Mouse (Mus musculus) embryo, embryonic 10.5 days (tissue): ENCODE data around the gene Aunip.
A peak's percentile ranks its signal among the peaks of the same experiment; 100 is the strongest.

ENCODE experiments used
- DNase-seq: peaks from one replicate; pipeline ENCODE4 v3.0.0-alpha.2; 2015; ENCODE audit warnings: low spot score

Gene Aunip

GRCm38 (mm10) chr4:134553631-134554030, 42.8 kb downstream of the Aunip start:
- no peak for DNase-seq

DNA sequence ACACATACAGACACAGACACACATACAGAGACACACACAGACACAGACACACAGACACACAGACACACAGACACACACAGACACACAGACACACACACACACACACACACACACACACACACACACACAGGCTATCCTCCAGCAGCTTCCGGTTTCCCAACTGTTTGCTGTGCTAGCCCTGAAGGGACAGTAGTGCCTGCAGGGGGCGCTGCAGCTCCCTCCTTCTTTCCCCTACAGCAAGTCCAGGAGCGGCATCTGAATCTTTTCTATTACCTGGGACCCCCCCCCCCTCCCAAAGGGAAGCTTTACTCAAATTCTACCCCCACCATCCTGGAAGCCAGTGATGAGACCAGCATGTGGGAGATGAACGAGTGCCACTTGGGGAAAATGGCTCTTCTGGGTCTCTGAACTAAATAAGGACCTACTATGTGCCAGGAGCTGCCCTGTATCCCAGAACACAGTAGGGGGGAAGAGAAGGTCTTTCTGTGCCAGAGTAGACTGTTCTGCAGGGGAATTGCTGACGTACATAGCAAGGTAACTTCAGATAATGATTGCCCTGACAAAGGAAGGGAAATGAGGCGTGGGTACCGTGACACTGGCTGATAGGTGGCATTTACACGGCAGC, 45.3 kb downstream of the Aunip start:
- peak; percentile 55 for DNase-seq

- peak; percentile 50 for DNase-seq
Measured at GRCm38 (mm10) chr4:134557626-134558249, 46.9 kb downstream of the Aunip start.

GRCm38 (mm10) chr4:134558570-134559113, 47.8 kb downstream of the Aunip start:
- no peak for DNase-seq

DNA sequence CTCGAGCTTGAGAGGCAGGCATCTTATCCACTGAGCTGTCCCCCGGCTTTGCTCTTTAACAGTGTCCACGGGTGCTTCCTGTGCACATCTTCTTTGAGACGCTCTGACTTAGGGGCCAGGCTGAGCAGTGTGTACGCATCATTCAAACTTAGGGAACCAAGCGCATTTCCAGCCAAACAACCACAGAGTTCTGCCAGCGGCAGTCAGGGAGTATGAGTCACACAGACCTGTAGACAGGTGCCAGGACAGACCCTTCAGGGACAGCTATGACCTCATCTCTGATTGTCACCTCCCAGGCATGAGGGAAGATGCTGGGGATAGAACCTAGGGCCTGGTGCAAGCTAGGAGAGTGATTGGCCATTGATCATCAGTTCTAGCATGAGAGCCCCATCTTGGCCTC, 48.4 kb downstream of the Aunip start:
- no peak for DNase-seq

DNA sequence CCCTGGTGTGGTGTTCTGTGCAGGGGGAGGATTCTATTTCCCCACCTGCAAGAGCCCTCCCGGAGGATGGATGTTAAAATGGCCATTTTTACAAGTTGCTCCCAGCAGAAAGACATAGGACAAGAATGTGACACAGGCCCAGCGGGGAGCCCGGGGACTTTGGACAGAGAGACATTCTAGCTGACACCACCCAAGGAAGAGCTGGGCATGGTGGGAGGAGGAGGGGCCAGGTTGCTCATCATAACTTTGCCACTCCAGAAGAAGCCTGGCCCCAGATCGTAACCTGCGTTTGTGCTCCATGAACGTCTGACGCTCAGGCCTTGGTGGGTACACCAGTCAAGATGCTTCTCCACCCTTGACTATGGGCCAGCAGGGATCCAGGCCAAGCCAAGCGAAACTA, 49.9 kb downstream of the Aunip start:
- no peak for DNase-seq

DNA sequence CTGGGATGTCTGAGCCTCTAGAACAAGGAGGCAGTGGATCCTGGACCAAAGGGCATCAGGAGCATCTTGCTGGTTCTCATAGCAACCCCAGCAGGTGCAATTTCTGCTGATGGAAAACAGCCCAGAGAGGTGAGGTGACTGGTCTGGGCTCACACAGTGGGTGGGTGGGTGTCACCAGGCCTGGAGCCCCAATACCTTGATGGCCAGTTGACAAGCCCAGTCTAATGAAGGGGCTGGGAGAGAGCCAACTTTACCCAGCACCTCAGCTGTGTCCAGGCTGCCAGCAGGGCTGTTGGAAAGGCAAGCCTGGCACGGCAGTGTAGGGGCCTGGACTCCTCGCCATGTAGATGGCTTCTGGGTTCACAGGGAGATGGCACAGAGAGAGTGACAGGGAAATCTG, 51.2 kb downstream of the Aunip start:
- no peak for DNase-seq

DNA sequence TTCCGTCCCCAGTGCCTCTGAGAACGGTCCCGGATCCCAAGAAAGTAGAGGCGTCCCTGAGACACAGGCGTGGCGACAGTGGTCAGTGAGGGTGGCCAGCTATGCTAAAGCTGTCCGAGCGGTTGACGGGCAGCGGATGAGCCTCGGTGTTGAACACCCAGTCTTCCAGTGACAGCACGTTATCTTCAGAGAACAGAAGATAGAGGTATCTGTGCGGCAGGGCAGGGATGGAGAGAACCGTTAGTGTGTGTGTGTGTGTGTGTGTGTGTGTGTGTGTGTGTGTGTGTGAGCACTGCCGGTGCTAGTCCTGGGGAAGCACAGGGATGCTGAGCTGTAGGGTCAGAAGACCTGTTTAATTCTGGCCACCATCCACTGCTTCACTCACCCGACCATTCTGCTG, 52.8 kb downstream of the Aunip start:
- DNase-seq = no peak

- no peak for DNase-seq
Measured at GRCm38 (mm10) chr4:134564093-134564492, 53.3 kb downstream of the Aunip start.

DNA sequence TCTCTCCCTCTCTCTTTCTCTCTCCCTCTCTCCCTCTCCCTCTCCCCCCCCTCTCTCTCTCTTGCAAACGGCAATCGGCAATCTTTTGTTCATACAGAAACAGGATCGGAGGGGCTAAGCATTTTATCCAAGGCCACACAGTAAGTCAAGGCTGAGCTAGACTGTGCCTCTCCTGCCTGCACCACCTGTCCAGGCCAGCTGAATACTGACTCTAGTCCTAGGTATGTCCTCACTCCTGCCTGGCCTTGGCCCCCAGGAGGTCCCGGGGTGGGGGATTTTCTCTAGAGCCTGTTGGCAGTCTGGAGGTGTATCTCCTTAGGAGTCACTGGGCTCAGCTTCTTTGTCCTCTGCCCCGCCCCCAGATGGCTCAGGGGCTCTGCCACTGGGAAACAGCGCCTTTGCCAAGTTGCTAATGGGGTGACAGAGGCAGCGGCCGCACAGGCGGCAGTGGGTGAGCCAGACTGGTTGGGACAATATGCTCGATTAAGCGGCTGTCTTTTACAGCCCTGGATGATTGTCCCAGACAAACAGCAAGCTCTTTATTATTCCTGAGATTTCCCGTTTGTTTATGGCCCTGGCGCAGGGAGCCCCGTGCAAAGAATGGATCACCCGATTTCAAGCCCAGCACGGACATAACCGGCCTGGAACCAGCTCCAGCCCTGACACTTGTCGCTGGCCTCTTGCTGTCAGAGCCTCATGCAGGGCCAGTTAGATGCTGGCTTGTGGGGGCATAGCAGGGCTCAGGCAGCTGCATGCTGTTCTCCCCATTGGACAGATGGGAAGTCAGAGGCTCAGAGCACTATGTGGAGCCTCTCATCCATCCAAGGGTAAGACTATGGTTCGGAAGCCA, 56.8 kb downstream of the Aunip start:
- DNase-seq = no peak

DNA sequence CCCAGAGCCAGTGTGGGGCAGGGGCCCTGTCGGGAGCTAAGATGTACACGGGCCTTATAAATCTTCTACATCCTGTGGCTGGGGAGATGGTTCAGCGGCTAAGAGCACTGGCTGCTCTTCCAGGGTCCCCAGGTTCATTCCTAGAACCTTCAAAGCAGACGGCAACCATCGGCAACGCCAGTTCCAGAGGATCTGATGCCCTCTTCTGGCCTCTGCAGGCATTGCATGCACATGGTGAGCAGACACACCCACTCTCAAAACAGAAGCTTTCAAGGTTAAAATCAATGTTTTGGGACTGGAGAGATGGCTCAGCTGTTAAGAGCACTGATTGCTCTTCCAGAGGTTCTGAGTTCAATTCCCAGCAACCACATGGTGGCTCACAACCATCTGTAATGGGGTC, 58.4 kb downstream of the Aunip start:
- DNase-seq = peak; percentile 31

DNA sequence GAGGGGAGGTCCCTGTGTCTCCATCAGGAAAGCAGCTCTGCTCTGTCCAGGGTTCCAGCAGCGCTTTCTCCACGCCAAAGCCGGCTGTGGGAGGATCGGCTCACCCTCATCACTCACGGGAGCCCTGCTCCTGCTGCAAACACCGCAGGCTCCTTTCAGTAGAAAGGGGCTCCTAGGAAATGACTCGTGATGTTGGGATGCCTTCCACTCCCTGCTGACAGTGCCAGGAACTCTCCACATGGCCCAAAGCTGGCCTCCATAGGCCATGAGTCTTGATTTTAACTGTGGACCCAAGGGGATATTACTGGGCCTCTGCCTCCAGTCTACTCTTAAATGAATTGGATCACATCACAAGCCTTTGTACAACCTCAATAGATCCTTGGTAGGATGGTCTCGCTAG, 59.0 kb downstream of the Aunip start:
- no peak for DNase-seq

DNA sequence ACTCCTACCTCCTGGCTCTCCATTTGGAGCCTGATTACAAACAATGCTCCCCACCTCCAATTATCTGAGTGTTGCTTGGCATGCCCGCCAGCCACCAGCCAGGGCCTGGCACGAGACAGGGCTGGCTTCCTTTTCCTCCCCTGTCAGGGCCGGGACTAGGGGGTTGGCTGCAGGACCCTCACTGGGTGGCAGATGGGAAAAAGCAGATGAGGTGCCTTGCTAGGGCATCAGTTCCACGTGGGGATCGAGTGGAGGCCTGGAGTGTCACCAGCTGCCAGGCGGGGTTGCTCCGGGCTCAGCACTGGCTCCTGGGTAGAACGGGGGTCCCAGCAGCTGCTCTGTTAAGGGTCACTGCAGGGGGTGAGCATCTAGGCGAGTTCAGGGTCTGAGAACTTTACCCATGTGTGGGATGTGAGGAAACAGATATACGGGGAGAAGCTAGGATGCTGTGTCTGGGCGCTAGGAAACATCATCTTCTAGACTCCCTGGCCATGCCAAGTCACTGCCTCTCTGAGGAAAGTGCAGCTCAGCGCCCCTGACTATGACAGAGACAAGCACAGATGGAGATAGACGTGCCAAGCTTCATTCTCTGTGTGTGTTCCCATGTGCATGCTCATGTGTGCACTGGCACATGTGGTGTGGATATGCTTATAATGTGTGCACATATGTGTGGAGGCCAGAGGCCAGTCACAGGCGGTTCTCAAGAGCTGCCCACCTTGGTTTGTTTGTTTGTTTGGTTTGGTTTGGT, 60.1 kb downstream of the Aunip start:
- no peak for DNase-seq

DNA sequence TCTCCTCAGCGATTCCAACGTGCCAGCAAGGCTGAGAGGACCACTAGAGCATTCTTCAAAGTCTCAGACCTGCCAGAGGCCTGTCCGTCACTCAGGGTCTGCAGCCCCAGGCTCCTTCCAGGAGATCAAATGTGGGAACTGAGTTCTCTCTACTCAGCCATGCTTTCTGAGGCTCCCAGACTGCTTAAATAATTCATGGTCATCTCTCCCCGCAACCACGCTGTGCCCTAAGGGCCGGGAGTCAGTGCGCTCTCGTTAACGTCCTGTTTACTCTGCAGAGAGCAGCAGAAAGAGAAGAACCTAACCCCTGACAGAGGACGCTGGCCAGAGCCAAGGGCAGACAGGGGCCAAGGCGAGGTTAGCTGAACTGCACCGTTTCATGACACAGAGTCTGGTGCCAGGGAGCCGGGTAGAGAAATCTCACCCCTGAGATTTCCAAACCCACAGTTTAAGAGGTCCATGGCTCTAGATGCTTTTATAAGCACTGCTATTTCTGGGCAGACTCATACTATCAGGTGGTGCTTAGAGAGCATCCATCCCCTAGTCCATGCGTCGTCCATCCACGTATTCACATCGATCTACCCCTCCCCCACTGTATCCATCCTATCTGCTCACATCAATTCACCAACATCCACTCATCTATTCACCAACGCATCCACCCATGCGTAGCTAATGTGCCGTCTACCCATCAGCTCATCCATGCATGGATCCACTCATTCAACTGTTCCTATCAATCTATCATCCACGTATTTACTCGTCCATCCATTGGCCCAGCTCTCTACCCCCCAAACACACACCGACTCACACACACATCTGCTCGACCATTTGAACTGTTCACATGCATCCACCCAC, 61.9 kb downstream of the Aunip start:
- no peak for DNase-seq
